16 mouse cellular contexts compared by ENCODE assay signal in the genomic region with DNA sequence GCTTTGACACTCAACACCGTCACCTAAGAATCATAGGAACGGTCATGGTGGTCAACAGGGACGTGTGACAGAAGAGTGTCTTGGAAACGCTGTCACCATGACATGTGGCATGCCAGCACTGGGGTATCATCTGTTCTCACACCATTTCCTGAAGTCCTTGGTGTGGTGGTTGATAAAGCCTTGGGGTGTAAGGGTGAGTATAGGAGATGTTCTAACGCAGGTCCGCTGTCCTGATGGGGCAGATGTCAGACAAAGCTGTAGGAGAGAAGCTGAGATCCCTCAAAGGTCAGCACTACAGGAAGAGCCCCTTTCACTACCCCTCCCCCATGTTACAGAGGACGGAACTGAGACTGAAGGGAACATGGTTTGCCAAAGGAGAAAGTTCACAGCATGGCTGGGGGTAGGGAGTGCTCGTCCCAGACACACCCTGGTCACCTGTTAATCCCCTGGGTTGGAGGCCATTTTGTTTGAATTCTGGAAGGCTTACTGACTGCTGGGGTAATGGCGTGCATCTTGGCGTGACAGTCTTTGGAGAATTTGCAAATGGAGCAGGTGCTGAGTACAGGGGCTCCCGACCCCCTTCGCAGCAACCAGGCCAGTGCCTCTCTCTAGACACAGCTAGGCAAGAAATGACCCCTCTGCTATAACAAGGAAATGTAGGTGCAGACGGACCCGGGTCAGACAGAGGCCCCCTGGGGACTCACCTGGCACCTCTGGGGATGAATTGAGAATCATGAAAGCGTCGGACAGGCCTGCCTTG.
DNase-seq lines count a peak whose midpoint lies in the region.
"Had no signal": no experiment of that assay in that cellular context is flagged by ENCODE, and none has a peak within 500 bp of the region (broad histone marks: within the 10 kb centered on the region; RNA-seq: fewer than 3 reads in every experiment).

No protein-coding gene starts in this region.

- DNase-seq in kidney, adult 9 months, result peak; percentile 22
- DNase-seq in kidney, adult 8-10 months, result no peak
- DNase-seq in spleen, postnatal 36 days (ENCODE audit: low spot score in 2 of 2), result peak; percentile 24 to 31
- DNase-seq in spleen, adult 18-20 months, result no peak
- DNase-seq in induced T-regulatory cell, adult 2 months (ENCODE audit: low read depth), result peak; percentile 55
- no peak for DNase-seq in thymus, postnatal 36 days
- DNase-seq: adrenal gland, postnatal 10 days; adrenal gland, postnatal 36 days; cerebellum, adult 18-20 months; cerebellum, adult 9-11 months; cerebellum, postnatal 25 days; embryo, embryonic 11 days; gastrocnemius, postnatal 25 days; heart, adult 18-20 months; heart, postnatal 10 days; heart, postnatal 36 days had no signal

Comparison
In these comparisons a context has a peak if more than half of its experiments do, and no peak if none do; other contexts are left out.
1. DNase-seq: peak in kidney, adult 9 months (single experiment), spleen, postnatal 36 days (2 of 2) and induced T-regulatory cell, adult 2 months (single experiment); none in kidney, adult 8-10 months (0 of 2), spleen, adult 18-20 months (0 of 2) and thymus, postnatal 36 days (0 of 2).